Mouse (Mus musculus): ENCODE data around the gene Tom1l1.
"Not testable (repeated sequence)": the region's sequence is repeated elsewhere in the genome, so short reads cannot be mapped to it uniquely, and the experiment has no call there.

The Tom1l1 gene

DNA sequence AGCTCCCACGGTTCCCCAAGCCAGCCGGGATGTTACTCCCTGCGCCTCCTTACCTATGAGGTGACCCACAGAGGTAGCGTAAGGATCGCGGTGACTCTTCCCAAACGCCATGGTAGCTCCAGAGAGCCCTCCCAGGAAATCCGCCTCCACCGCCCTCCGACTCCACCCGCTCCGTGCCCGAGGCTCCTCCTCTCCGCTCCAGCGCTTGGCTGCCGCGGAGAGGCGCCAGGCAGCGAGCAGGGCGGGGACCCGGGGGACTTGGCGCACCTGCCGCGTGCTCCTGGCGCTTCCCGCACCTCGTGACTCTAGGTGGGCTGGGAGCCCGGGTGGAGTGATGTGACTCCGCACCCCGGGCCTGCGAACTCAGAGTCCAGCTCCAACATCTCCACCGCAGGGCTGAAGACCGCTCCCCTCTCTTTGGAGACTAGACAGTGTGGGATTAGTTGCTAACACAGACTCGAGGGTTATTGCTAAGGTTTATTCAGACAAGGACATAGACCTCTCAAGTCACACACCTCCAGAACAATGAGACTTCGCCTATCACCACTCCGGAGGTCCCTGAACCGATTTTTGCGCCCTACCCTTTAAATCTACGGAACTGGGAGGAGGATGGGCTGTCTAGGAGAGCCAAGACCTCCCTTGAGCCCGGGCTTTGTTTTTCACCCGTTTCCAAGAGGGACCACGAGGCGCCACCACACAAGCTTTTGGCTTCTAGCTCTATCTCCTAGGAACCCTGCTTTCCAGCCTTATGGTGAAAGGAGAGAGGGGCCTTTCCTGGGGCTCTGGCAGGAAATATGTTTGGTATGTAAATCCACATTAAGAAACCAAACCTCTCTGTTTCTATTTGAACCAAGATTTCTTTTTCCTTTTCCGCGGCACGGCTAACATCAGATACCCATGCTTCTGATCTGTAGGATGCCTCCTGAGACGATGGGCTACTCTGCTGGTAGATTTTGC lies at the start of gene Tom1l1:
TSS of gene Tom1l1 (minus strand) at position 907 of the 957 bp plus-strand sequence.
- peak; percentile 79 to 92 for DNase-seq

DNA sequence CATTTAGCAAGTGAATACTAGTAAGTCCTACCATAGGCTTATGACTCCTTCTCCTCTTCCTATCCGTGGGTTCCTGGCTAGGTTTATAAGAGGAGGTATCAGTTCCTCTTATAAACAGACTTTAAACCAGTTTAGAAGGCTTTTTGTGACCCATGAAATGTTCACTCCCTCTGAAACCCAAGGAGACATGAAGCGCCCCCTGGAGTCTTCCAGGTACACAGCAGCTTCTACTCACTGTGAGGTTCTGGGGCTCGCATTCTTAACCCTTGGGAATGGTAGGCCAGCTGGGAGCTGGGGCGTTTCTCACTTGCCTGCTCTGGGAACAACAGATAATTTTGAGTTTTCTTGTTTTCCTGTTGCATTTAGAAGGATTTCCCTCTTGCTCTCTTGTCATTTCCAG lies 45.4 kb upstream of the Tom1l1 start:
- DNase-seq = no peak

DNA sequence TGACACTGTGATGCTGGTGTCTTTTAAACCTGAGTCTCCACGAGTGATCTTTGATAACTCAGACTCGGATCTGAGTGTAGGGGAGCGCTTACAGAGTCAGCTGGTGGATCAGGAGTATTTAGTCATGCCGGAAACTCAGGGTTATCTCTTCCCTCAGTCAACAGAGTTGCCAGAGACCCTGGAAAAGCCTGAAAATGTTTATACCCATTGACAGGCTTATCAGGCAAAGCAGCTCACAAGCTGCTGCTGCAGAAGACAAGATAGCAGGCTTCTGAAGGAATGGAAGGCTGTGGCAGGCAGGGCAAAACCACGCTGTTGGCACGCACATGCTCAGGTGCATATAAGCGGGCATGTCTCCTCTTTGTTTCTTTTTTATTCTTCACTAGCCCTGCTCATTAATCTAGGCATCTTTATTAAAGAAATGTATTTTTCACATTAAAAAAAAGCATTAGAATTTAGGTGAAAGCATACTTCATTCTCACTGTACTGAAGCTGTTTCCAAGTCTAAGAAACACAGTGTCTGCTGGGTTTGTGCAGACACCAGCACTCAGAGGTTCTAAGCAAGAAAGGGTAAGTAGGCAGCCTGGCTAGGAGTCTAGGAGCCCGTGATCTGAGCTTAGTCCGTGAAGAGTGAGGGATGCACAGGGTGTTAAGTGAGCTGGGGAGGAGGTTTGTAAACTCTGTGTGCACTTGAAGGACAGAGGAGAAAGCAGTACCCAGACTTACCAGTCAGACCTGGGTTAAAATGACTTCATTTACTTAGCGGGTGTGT lies 39.4 kb upstream of the Tom1l1 start:
- no peak for DNase-seq

DNA sequence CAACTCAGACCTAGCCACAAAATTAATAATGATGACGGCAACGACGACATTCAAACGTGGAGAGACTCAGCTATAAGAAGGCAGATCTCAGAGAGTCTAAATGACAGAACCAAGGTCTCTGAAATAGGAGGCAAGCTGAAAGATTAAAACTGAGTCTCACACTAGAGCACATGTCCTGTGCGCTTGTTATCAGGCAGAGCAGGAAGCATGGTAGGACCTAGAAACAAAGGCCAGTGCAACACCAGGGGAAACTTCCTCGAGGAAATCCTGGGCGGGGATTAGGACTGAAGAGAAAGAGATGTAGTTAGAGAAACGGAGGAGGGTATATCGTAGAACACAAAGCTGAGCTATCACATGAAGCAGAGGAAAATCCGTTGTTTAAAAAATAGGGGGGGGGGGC lies 38.6 kb upstream of the Tom1l1 start:
- no peak for DNase-seq

DNA sequence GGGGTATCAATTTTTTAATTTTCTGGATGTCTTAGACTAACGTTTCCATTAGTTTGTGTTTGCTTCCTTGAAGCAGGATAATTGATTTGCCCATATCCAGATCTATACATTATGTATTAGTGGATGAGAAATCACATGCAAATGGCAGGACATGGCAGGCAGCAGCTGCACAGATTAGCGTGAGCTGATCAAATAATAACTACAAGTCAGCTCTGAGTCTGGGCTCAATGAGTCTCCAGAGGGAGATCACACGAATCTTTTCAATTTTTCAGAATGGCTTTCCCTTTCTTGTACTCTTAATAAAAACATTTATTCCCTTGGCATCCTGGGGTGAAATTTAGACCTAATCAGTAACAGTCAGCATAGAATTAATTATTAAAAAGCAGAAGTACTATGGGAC lies 34.1 kb upstream of the Tom1l1 start:
- no peak for DNase-seq

DNA sequence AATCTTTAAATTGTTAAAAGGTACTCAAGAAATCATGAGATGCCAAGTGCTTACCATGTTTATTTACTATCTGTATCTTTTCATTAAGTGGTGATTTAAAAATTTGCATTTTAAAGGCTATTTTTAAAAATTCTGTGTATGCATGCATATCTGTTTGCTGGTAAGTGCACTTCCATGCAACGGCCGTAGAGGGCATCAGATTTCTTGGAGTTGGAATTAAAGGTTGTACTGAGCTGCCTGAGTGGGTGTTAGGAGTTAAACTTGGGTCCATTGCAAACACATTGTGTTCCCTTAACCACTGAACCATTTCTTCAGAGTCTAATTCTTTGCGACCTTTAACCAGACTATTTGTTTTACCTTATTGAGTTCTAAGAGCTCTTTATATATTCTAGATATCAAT lies 29.6 kb upstream of the Tom1l1 start:
- DNase-seq = no peak

DNA sequence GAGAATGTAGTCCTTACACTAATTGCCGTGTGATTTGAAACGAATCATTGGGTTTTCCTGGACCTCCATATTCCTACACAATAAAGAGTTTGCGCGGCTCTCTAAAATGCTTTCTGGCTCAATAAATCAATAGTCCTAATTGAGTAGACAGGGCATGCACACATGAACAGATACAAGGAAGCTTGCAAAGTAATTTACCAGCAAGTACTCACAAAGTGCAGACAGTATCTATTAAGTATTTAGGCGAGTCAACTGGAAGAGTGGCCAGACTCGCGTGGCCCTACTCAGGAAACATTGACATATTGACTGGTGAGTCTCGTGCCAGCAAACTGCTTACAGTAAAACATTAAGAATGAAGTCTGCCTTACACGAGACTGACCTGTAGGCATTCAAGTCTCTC lies 23.4 kb upstream of the Tom1l1 start:
- no peak for DNase-seq

DNA sequence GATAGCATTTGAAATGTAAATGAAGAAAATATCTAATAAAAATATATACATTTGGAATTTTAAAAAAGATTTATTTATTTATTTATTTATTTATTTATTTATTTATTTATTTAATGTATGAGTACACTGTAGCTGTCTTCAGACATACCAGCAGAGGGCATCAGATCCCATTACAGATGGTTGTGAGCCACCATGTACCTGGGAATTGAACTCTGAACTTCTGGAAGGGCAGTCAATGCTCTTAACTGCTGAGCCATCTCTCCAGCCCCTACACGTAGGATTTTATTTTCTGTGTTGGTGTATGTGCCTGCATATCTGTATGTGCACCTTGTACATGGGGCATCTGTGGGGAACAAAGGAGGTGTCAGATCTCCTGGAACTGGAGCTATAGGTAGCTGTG lies 19.0 kb upstream of the Tom1l1 start:
- not testable (repeated sequence) for DNase-seq

DNA sequence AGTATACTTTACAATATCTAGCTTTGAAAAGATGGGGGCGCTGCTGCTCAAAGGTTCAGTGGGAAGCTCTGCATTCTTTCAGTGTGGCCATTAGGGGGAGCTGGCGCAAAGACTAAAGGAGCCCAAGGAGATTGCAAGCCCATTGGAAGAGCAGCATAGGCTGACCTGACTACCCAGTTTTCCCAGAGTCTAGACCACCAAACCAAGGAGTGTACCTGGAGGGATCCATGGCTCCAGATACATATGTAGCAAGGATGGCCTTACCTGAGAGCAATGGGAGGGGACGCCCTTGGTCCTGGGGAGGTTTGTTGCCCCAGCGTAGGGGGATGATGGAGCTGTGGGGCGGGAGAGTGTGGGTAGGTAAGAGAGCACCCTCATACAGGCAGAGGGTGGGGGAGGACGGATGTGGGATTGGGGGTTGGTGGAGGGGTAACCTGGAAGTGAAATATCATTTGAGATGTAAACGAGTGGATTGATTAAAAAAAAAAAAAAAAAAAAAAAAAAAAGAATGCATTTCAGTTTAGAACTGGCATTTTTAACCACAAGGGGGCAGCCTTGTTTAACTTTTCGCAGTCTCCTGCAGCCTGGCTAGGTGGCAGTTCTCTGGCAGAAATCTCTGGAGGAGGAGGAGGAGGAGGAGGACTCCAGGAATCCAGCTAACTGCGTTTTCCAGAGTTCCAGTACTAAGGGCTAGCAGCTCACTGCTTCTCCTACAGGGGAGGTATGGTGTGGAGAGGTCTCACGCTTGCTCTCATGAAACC lies 9.5 kb upstream of the Tom1l1 start:
- DNase-seq = peak; percentile 77 to 90

DNA sequence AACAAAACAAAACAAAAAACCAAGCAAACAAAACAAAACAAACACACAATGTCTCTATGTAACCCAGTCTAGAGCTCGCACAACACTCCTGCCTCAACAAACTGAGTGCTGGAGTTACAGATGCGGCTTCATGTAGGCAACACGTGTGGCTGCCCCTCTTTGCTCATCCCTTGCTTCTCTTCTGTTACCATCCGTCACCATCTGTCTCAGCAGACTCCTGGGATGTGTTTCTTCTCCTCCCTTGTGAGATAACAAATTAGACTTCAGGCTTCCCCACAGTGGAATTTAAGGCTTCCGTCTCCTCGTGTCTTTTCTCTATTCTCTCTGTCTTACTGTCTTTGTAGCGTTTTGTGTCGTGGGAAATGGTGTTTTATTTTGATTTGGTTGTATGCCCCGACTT lies 7.6 kb upstream of the Tom1l1 start:
- DNase-seq = no peak

DNA sequence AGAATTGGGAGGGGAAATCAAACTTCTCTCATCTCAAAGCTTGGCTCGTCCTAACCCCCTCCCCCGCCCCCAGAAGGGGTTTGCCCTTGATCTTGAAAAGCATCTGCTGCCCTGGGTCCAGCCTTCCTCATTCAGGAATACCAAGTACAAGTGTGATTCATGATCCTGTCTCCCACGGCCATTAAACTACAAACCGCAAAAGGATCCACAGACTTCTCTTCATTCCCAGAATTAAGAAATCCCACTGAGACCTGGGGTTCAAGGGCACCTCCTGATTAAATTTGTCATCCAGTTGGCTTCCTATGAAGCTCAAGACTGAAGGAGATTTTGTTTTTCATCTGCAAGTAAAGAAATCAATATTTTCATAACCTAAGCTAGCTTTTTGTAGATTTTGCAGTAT lies 6.0 kb upstream of the Tom1l1 start:
- DNase-seq = no peak

DNA sequence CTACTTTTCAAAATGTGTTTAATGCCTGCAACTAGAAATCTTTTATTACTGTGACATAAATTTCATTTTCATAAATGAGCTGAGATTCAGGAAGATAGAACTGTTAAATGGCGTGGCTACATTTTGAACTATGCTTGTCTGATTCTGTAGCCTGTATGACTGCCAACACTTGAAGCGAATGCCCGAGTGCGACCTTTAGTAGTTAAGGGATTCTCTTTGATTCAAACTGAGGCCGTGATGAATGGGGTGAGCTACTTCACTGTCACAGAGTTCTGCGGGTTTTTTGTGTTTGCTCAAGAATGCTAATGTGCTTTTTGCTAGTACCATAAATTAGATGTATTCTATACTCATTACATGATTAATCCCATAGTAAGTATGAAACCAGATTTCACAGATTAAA lies 2.2 kb upstream of the Tom1l1 start:
- no peak for DNase-seq

DNA sequence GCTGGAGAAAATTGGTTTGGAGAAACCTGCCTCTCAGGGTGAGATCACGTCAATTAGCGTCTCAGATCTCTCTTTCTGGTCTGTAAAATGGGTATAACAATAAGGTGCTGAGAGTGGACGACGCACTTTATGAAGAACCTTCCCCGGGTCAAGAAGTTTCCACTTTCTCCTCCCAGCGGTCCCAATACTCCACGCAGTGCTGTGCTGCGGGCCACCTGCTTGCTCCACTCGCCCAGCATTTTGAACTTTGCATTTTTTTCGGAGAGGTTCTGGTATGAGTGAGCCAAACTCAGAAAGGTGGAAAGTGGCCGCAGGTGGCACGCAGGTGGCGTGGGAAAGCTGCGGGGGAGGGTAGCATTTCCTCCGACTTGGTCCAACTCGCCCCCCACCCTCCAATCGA lies 1.1 kb downstream of the Tom1l1 start:
- DNase-seq = no peak

DNA sequence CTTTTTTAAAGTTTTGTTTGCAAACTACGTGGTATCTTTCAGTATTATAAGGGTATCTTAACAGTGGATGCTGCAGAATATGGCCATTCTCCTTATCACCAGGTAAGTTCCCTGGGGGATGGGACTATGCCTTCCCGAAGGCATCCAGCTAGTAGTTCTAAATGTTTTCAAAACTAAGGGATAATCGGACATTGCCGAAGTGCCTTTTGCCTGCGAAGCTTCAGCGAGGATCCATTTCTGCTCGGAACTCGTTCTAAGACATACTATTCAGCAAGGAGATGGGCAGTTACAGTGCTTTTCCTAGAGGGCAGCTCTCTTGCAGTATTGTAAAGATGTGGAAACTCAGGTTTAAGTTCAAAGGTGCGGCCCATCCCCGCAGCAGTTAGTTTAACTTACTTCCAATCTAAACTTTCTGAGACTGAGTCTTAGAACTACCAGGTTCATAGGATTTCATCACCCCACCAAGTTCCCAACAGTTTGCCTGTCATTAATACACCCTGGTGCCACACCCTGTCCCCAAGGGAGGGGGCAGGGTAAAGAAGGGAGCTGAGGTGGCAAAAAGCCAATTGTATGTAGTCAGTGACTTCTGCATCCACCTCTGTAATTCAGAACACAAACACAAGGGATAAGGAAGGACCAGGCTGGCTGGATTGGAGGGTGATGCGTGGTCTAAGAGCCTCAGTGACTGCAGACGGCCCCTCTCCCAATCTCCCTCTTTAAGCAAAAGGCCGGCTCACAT lies 1.7 kb downstream of the Tom1l1 start:
- DNase-seq = peak in 1 of 2 experiments; percentile 36

DNA sequence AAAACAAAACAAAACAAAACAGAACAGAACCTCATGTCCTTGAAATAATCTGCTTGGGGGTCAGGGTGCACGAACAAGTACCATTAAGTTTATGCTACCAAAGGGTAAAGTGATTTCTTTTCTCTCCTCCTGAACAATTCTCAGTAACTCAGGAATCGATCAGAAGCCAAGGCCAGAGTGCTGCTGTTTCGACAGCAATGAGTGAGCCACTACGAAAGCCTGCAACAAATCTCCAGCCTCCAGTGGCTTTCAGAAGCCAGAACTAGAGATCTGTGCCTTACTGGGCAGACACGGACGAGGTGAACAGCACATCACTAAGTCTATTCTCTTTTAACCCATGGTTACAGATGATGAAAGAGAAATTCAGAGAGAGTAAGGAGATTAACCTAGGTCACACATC lies 3.0 kb downstream of the Tom1l1 start:
- no peak for DNase-seq

DNA sequence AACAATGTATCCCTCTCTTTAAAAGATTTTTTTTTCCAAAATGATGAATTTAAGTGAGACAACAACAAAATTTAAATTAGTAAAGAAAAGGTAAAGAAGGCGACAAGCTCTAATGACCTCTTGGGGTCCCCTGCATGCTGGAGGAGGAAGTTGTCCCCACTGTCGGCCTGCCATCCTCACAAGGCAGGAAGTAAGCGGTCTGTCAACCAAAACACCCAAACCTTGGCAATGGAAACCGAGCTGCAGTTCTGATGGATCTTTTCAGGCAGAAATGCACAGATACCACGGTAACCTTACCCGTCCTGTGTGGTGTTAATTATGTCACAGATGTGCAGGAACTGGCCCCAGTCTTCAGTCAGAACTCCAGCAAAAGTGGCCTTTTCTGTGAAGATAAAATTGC lies 3.4 kb downstream of the Tom1l1 start:
- DNase-seq = no peak

DNA sequence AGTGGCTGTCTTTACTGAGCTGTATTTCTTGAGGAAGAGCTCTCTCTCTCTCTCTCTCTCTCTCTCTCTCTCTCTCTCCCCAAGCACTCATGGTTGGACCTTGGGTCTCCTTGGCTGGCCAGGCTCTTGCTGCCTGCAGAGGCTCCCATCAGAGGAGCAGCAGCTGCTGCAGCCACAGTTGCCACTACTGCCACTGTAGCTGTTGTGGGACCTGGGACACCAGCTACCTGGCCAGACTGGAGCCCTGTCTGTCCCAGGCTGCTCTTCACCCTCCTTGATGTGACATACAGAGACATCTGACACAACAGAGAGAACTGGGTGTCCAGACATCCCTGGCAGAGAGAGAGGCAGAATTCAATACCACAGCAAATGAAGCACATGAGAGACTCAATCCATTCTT lies 7.0 kb downstream of the Tom1l1 start:
- no peak for DNase-seq

DNA sequence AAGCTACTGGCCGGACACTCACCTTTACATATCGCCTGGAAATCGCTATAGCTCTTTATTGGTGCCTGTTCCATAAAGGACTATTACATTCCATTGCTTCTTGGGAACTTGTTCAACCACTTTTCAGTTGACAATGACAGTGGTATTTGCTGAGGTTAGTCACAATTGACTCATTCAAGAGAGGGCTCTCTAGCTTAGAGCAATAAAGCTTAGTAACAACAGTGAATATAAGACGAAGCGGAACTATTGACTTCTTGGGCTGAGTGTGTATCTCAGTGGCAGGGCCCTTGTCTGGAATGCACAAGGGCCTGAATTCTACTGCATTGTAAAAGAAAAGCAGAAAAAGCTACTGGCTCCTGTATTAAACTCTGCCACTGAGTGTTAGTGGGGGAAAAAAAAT lies 9.6 kb downstream of the Tom1l1 start:
- DNase-seq = no peak

DNA sequence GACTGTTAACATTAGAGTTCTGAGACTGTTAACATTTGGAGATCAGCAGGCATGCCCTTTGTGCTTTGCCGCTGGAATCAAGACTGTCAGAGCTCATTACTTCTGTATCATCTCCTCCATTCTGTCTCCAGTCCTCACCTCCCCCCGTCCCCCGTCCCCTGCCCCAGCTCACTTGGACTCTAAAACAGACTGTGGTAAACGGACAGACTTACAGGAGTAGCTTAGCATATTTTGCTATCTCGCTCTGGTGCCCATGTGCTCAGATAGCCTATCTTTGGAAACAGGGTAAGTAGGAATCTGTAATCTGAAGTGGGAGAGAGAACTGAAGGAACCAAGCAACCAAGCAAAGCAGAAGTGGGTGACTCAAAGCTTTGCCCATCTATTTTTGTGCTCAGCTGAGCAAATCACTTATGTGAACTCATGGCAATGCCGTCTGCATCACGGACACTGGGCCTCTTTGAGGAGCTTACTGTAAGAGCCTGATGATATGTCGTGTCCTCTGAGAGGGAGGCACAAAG lies 10.3 kb downstream of the Tom1l1 start:
- no peak for DNase-seq

DNA sequence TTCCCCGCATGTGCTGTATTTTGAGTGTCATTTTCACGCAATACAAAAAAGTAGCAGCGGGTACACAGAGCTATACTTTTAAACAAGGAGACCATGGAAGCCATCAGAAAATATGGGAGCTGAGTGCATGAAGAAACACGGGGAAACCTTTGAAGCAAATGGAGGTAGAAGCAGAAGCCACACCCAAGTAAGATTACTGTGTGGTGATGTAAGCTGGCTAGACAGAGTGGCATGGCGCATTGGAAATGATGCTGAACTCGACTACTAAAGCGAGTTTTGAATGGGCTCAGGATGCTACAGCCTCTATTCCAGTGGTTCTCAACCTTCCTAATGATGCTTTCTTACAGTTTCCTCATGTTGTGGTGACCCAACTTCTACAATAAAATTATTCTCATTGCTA lies 11.1 kb downstream of the Tom1l1 start:
- no peak for DNase-seq

DNA sequence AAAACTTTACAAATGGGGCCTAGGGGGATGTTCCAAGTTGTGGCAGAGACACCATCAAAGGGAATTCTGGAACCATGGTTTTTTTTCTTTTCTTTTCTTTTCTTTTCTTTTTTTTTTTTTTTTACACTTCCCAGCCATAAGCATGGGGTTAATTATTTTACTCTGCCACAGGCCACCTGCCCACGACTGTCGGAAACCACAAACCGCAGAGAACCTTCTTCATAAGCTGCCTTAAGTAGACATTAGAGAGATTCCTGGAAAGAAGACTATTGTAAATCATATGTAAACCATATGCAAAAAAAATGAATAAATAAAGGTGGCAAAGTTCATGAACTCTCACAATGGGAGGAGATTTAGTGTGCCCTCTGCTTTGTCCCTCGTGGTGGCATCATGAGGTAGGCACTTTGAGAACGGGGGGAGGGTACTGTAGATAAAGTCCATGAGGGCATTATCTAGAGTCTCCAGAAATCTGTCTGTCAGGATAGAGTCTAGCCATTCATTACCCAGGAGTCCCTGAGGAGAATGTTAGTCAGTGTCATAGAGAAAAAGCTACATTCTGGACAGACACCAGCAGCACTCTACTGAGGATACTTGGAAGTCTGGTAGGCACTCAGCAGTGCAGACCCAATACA lies 12.6 kb downstream of the Tom1l1 start:
- no peak for DNase-seq

DNA sequence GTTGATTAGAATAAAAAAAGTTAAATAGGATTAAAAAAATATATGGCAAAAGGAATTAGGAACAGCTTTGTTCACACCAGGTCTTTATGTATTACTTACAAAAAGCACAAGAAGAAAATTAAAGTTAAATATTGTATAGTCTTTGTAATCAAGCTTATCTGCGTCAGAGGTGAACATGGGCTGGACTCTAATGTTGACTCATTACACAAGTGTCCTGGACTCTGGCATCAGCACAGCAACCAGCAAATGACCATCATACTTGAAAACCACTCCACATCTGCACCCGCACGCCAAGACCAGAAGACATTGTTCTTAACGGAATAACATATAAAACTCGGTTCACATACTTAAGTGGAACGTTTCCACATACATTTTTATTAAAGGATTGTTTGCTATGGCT lies 20.8 kb downstream of the Tom1l1 start:
- no peak for DNase-seq

Data from kidney, postnatal 25 days (tissue).